Mouse (Mus musculus) intestine, postnatal 0 days (tissue): ENCODE data around the gene Cdh12. TPM values are rescaled to one million over a fixed set of nuclear protein-coding genes. Genes with fewer than 3 reads are reported as not detected.
"Not testable (repeated sequence)": the region's sequence is repeated elsewhere in the genome, so short reads cannot be mapped to it uniquely, and the experiment has no call there.

Experiments used
- ATAC-seq: fragments of 200-750 bp; cut with Nextera tagmentation; 2 replicates; pipeline ENCODE4 v1.8.0; 2017; ENCODE audit warnings: mild to moderate bottlenecking, moderate TSS enrichment, moderate library complexity
- H3K27ac ChIP-seq: fragments of 300-500 bp; sonication (generic); 2 replicates; pipeline ENCODE4 v1.5.1; 2014; ENCODE audit warnings: mild to moderate bottlenecking, low read depth, low read length, moderate library complexity
- H3K27me3 ChIP-seq: fragments of 300-500 bp; sonication (generic); replicated peaks from 2 replicates; pipeline ENCODE4 v1.6.1; 2014; ENCODE audit warnings: low read length, mixed read lengths; ENCODE audit not compliant: control insufficient read depth, insufficient read depth
- H3K36me3 ChIP-seq: fragments of 300-500 bp; sonication (generic); 2 replicates; pipeline ENCODE4 v1.6.1; 2014; ENCODE audit warnings: mild to moderate bottlenecking, moderate library complexity; ENCODE audit not compliant: control insufficient read depth, insufficient read depth
- H3K4me1 ChIP-seq: fragments of 300-500 bp; sonication (generic); replicated peaks from 2 replicates; pipeline ENCODE4 v1.6.1; 2014; ENCODE audit warnings: antibody characterized with exemption, low read length, mixed read lengths; ENCODE audit not compliant: control insufficient read depth, insufficient read depth
- H3K4me2 ChIP-seq: fragments of 300-500 bp; sonication (generic); replicated peaks from 2 replicates; pipeline ENCODE4 v1.6.1; 2014; ENCODE audit warnings: low read depth, mild to moderate bottlenecking, moderate library complexity
- H3K4me3 ChIP-seq: fragments of 300-500 bp; sonication (generic); 2 replicates; pipeline ENCODE4 v1.5.1; 2014; ENCODE audit warnings: low read depth, low read length
- H3K9ac ChIP-seq: fragments of 300-500 bp; sonication (generic); 2 replicates; pipeline ENCODE4 v1.6.1; 2014; ENCODE audit warnings: mild to moderate bottlenecking, low read depth, low read length
- H3K9me3 ChIP-seq: fragments of 300-500 bp; sonication (generic); 2 replicates; pipeline ENCODE4 v1.6.1; 2016; ENCODE audit warnings: mixed run types; ENCODE audit not compliant: control insufficient read depth
- CTCF ChIP-seq: sonication (generic); IDR thresholded peaks from 2 replicates; pipeline ENCODE4 v1.5.1; 2016; ENCODE audit warnings: low read depth, mild to moderate bottlenecking, control low read depth, antibody characterized with exemption, moderate library complexity
- WGBS: fragments of 180-500 bp; shearing (Covaris S2); extraction: QIAGEN DNeasy Blood & Tissue Kit; methylation state at CpG from one replicate; pipeline ENCODE4 v1.1.7; 2014; 5-methylcytosine and 5-hydroxymethylcytosine counted together
- polyA plus RNA-seq: library from polyadenylated mRNA; unstranded; fragments of >200 nt; fragmentation: Nextera tagmentation; extraction: Ambion mirVana; gene quantifications from 2 replicates; pipeline ENCODE4 v1.2.1, GENCODE M21; 2015

The Cdh12 gene
- polyA plus RNA-seq, 1 experiment from 2014 or later: 0.10 TPM

DNA sequence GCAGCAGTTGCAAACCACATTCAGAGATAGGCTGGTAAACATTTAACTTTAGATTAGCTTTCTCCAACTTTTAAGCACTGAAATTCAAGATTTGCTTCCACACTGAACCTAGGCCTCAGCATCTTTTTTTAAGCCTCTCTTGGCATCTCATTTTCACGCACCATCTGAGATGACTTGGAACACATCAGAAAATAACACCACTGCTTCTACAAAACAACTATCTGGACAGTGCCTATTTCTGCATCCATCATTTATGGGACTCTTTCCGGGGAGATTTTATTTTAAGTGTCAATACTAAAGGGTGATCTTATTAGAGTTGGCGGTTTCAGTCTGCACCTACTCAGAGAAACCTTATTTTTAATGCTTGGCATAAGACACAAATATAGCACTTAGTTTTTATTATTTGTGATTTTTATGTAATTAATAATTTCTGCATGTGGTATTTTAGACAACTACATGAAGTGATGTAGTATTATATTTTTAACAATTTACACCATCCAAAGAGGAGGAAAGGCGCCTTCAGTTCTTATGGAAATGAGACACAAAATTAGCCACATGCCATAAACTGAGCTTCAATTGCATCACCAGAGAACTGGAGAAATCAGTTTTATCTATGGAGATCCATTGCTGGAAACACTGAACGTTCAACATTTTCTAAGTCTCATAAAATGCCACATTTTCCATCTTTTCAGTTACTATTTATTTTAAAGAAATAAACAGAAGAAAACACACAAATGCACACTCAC is 906.5 kb downstream of the Cdh12 start:
- H3K27me3 ChIP-seq: no peaks in the 10 kb centered on the region
- H3K36me3 ChIP-seq: no peaks in the 10 kb centered on the region
- no peak overlapping the region for H3K4me3 ChIP-seq
- no peak overlapping the region for H3K4me2 ChIP-seq
- H3K9ac ChIP-seq: no peak overlapping the region
- no peak for ATAC-seq
- no peaks in the 10 kb centered on the region for H3K9me3 ChIP-seq
- TF ChIP-seq CTCF: no peak
- no peaks in the 10 kb centered on the region for H3K4me1 ChIP-seq
- H3K27ac ChIP-seq: no peak overlapping the region
- WGBS: 85% methylated on average over 5 of the region's 5 CpGs

DNA sequence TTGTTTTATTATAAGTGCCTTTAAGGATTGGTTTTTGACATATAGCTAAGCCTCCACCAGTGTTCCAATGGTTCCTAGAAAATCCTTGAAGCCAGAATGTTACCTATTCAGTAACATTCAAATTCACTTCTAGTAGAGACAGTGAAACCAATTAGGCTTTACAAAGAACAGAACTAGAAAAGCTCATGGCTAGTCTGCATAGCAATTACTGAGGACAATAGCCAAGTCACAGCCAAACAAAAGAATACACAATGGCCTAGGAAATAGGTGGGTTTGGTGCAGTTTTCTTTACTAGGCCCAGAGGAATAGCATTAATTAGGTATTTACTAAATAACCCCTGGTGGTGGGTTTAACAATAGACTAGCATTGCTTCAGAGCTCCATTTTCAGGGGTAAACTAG is 917.3 kb downstream of the Cdh12 start:
- no peak overlapping the region for H3K4me2 ChIP-seq

GRCm38 (mm10) chr15:21375460-21375859 is 926.4 kb downstream of the Cdh12 start:
- Histone ChIP-seq H3K27ac (no peak overlapping the region), H3K36me3 (no peaks in the 10 kb centered on the region), H3K9ac (no peak overlapping the region), H3K4me3 (no peak overlapping the region), H3K4me1 (no peaks in the 10 kb centered on the region), H3K9me3 (no peaks in the 10 kb centered on the region), H3K27me3 (no peaks in the 10 kb centered on the region), H3K4me2 (no peak overlapping the region)
- no peak for TF ChIP-seq CTCF
- no peak for ATAC-seq
- 32% methylated on average over 5 of the region's 5 CpGs for WGBS

More for the DNA sequence above, 917.3 kb downstream of the Cdh12 start:
- ATAC-seq: no peak
- no peaks in the 10 kb centered on the region for H3K27me3 ChIP-seq
- H3K9ac ChIP-seq: no peak overlapping the region
- no peaks in the 10 kb centered on the region for H3K9me3 ChIP-seq
- no peaks in the 10 kb centered on the region for H3K36me3 ChIP-seq
- TF ChIP-seq CTCF: no peak
- H3K27ac ChIP-seq: no peak overlapping the region
- no peak overlapping the region for H3K4me3 ChIP-seq
- no peaks in the 10 kb centered on the region for H3K4me1 ChIP-seq

DNA sequence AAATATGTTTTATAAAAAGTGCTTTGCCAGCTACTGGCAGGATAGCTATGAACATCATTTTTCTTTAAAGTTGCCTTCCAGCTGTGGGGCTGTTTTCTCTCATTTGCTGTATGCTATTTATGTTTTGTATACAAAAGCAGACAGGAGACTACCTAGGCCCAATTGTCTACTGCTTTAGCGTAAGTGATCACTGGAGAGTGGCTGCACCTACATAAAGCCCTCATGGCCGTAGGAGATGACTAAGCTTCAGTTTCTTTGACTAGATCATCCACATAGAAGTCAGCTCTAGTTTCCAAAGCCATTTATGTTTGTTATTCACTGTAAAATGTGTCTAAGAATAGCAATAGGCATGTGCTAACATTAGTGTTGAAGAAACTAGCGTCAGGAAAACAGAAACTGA is 926.8 kb downstream of the Cdh12 start:
- Histone ChIP-seq H3K9me3 (no peaks in the 10 kb centered on the region), H3K9ac (no peak overlapping the region), H3K36me3 (no peaks in the 10 kb centered on the region), H3K4me2 (no peak overlapping the region), H3K4me1 (no peaks in the 10 kb centered on the region), H3K4me3 (no peak overlapping the region), H3K27me3 (no peaks in the 10 kb centered on the region), H3K27ac (no peak overlapping the region)
- TF ChIP-seq CTCF: no peak
- no peak for ATAC-seq
- WGBS: 44% methylated on average over 3 of the region's 3 CpGs

DNA sequence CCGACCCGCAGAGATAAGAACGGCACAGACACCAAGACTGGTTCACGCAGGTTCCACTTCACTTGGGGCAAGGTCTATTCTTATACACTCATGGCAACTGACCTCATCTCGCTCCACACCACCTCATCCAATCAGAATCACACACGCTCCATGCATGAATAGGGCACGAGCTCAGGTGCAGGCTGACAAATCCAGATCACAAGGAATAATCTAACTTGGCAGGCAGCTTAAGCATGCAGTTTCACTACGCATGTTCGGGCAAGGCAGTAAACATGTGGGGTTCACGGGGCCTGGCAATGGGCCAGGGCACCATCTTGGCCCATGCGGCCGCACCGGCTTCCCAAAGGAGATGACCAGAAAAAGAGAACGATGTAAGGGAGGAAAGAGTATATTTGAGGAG is 942.4 kb downstream of the Cdh12 start:
- H3K4me2 ChIP-seq, H3K27me3 ChIP-seq, H3K36me3 ChIP-seq, ATAC-seq, H3K9me3 ChIP-seq, H3K27ac ChIP-seq, H3K9ac ChIP-seq, H3K4me1 ChIP-seq, H3K4me3 ChIP-seq: not testable (repeated sequence)
- 91% methylated on average over 14 of the region's 14 CpGs for WGBS

DNA sequence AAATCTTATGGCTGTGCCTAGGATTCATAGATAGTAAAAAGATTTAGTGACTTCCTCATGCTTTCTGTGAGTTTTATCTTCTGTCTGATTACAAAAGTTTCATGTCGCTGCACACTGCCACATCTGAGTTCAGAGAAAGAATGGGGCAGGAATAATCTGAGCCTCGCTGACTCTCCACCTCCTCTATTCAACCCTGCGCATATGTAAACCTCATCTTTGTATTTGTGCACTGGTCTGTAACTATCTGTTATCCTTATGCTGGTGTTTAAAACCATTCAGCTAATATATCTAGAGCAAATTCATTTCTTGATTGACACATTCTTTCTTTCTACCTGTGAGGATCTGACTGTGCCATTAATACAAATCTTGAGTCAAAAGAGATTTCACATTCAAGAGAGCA is 944.0 kb downstream of the Cdh12 start:
- no peak overlapping the region for H3K4me2 ChIP-seq
- WGBS: 79% methylated on average over 3 of the region's 3 CpGs

GRCm38 (mm10) chr15:21405196-21405595 is 956.1 kb downstream of the Cdh12 start:
- no peaks in the 10 kb centered on the region for H3K9me3 ChIP-seq
- no peaks in the 10 kb centered on the region for H3K27me3 ChIP-seq
- 64% methylated on average over 6 of the region's 6 CpGs for WGBS
- no peaks in the 10 kb centered on the region for H3K36me3 ChIP-seq
- no peaks in the 10 kb centered on the region for H3K4me1 ChIP-seq
- ATAC-seq: no peak
- no peak overlapping the region for H3K4me3 ChIP-seq
- TF ChIP-seq CTCF: no peak
- no peak overlapping the region for H3K4me2 ChIP-seq
- H3K27ac ChIP-seq: no peak overlapping the region
- H3K9ac ChIP-seq: no peak overlapping the region

More for the DNA sequence above, 944.0 kb downstream of the Cdh12 start:
- TF ChIP-seq CTCF: no peak
- no peaks in the 10 kb centered on the region for H3K36me3 ChIP-seq
- H3K27ac ChIP-seq: no peak overlapping the region
- ATAC-seq: no peak
- no peaks in the 10 kb centered on the region for H3K9me3 ChIP-seq
- H3K27me3 ChIP-seq: no peaks in the 10 kb centered on the region
- H3K9ac ChIP-seq: no peak overlapping the region
- H3K4me3 ChIP-seq: no peak overlapping the region
- no peaks in the 10 kb centered on the region for H3K4me1 ChIP-seq
